Mouse (Mus musculus) duodenum, adult 2 months (tissue): ENCODE results near the gene Sertad4. TPM values are rescaled to one million over a fixed set of nuclear protein-coding genes. Genes with fewer than 3 reads are reported as not detected.

Source experiments
- polyA plus RNA-seq: library from polyadenylated mRNA; depleted of rRNA; stranded (reverse); fragments of >200 nt; gene quantifications from 2 replicates; pipeline ENCODE4 v1.2.3, GENCODE M21; 2012; ENCODE audit warnings: low replicate concordance; rRNA removed

Sertad4 gene
- polyA plus RNA-seq = 0.46 and 0.99 TPM in 2 replicates

DNA sequence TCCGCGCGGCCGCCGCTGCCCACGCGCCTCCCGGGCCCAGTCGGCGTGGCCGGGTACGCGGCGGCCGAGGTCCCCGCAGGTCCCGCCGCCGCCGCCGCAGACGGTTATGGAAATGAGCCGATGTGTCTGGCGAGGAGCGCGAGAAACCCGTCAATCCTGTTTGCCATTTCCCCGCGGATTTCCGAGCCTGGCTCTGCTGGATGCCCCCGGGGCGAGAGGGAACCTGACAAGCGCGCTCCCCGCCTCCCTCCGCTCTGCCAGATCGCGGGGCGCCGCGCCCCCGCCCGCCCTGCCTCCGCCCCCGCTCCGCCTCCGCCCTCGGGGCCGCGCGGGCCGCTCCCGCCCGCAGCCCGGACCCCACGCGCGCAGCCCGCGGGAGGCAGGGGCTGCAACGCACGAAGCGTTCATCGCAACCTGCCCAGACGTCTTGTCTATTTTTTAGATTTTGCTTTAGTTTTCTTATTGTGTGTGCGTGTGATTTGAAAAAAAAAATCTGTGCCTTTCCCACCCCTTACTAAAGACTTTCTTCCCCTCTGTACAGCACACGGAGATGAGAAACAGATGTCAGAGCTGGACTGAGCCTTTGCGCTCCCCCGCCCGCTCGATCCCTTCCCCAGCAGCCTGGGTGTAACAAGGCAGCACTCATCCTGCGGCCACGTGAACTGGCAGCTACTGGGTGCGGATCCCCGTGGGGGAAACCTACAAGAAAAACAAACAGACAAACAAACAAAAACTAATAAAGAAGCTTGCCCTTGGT lies at the start of gene Sertad4:
Gene Sertad4 (minus strand): TSS at position 283 of the 757 bp plus-strand sequence.

Other genes with a start within 250 kb of the Sertad4 start
- 2.4 and 2.7 TPM in 2 replicates for gene Hhat, start 84.5 kb downstream of the Sertad4 start, polyA plus RNA-seq
- 0.11 TPM in 1 of 2 replicates, not detected in the other for gene Syt14, start 180.0 kb upstream of the Sertad4 start, polyA plus RNA-seq